Mouse (Mus musculus): ENCODE results near the gene Lmo1. TPM values are rescaled to one million over a fixed set of nuclear protein-coding genes. Genes with fewer than 3 reads are reported as not detected.

Gene Lmo1
- polyA plus RNA-seq, 1 experiment from 2014 or later = 0.84 TPM

DNA sequence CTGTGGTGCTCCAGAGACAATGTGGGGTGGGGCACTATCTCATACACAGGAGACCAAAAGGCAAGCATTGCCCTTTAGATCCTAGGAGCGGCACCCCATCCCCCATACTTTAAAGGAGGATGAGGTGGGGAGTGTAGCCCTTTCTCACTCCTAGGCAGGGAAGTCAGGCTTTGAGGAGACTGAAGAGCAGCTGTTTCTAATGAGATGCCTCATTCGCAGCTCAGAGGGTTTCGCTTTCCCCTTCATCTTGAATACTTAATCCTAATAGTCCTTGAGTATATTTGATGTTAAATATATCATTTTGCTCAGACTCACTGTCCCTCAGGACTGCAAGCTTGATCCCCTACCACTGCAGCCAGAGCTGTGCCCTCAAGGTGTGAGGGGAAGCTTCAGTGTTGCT is 3.1 kb downstream of the Lmo1 start:
- no peak for ATAC-seq (ENCODE audit: insufficient read depth)
- H3K9ac ChIP-seq = no peak overlapping the region
- no peaks in the 10 kb centered on the region for H3K36me3 ChIP-seq (replicated peaks)
- H3K27me3 ChIP-seq = peaks cover 98% of the 10 kb centered on the region
- 59% methylated on average over 3 of the region's 3 CpGs for WGBS (ENCODE audit: insufficient replicate concordance)
- H3K4me3 ChIP-seq (replicated peaks) = no peak overlapping the region
- H3K4me1 ChIP-seq (replicated peaks) = peaks cover 10% of the 10 kb centered on the region; the same call in 1 of the 2 replicates
- no peak overlapping the region for H3K4me2 ChIP-seq
- H3K9me3 ChIP-seq (replicated peaks) = no peaks in the 10 kb centered on the region
- no peak overlapping the region for H3K27ac ChIP-seq (replicated peaks)

GRCm38 (mm10) chr7:109170441-109170820 is 4.6 kb downstream of the Lmo1 start:
- ATAC-seq (ENCODE audit: insufficient read depth) = no peak
- H3K4me2 ChIP-seq = peak overlapping the region; percentile 52
- no peaks in the 10 kb centered on the region for H3K36me3 ChIP-seq (replicated peaks)
- WGBS (ENCODE audit: insufficient replicate concordance) = under 1% methylated on average over 17 of the region's 17 CpGs
- peaks cover 93% of the 10 kb centered on the region for H3K27me3 ChIP-seq
- no peak overlapping the region for H3K9ac ChIP-seq
- peak overlapping the region; percentile 24; the same call in 1 of the 2 replicates for H3K4me3 ChIP-seq (replicated peaks)
- no peaks in the 10 kb centered on the region for H3K9me3 ChIP-seq (replicated peaks)
- no peak overlapping the region for H3K27ac ChIP-seq (replicated peaks)
- H3K4me1 ChIP-seq (replicated peaks) = peaks cover 10% of the 10 kb centered on the region; the same call in 1 of the 2 replicates

- H3K36me3 ChIP-seq (replicated peaks) = no peaks in the 10 kb centered on the region
- 2% methylated on average over 72 of the region's 72 CpGs for WGBS (ENCODE audit: insufficient replicate concordance)
- peak overlapping the region; percentile 24 for H3K4me3 ChIP-seq (replicated peaks)
- H3K27me3 ChIP-seq = peaks cover 86% of the 10 kb centered on the region
- ATAC-seq (ENCODE audit: insufficient read depth) = no peak
- no peak overlapping the region for H3K27ac ChIP-seq (replicated peaks)
- peak overlapping the region; percentile 52 for H3K4me2 ChIP-seq
- no peaks in the 10 kb centered on the region for H3K9me3 ChIP-seq (replicated peaks)
- H3K9ac ChIP-seq = no peak overlapping the region
- 0 out of 2 replicates have a peak, but pooled peaks cover 10% of the 10 kb centered on the region for H3K4me1 ChIP-seq (replicated peaks)
Measured at GRCm38 (mm10) chr7:109169505-109170440, 5.2 kb downstream of the Lmo1 start.

DNA sequence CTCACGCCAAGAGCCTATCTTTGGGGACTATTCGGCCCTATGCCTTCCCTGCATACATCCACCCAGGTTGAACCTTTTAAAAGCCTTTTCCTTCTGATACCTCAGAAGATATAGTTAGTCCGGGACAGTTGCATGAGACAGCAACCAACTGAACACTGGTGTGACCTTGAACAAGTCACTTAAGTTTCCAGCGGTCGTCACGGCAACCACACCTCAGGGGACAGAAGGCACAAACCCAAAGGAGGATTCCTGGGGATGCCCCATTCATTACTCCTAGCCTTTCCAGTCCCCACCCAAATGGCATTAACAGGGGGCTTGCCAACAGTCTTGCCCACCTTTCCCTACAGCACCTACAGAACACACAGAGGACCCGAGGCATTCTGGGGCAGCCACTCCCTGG is 6.3 kb downstream of the Lmo1 start:
- H3K9ac ChIP-seq = no peak overlapping the region
- no peak overlapping the region for H3K4me3 ChIP-seq (replicated peaks)
- 71% methylated on average over 7 of the region's 7 CpGs for WGBS (ENCODE audit: insufficient replicate concordance)
- H3K36me3 ChIP-seq (replicated peaks) = no peaks in the 10 kb centered on the region
- H3K4me1 ChIP-seq (replicated peaks) = 0 out of 2 replicates have a peak, but pooled peaks cover 7% of the 10 kb centered on the region
- peaks cover 76% of the 10 kb centered on the region for H3K27me3 ChIP-seq
- no peaks in the 10 kb centered on the region for H3K9me3 ChIP-seq (replicated peaks)
- H3K27ac ChIP-seq (replicated peaks) = no peak overlapping the region
- no peak for ATAC-seq (ENCODE audit: insufficient read depth)
- H3K4me2 ChIP-seq = no peak overlapping the region

DNA sequence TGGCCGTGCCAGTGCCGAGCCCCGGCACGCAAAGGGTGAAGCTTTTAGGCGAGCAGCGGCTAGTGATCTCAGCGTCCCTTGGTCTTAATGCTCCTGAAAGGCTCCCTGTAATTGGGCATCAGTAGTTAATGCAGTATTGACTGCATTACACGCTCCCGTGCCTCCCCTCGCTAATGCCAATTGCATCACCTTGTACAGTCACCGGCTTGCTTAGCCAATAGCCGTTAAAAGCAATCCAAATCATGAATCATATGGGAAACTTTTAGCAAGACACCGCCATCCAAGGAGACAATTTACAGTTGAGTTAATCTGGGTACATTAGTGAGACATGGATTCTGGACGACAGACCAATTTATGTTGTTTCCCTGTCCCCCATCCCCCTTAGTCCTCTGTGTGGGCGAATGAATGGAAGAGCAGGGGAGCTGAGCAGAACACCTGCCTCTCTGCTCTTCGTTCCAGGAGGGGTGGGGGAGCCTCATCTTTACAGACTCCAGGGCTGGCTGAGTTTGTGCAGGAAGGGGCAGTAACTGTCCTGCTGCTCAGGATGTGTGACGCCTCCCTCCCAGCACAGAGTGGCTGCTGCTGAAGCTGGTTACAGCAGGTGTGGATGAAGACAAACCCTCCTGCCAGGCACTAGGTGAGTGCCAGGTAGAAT is 8.9 kb downstream of the Lmo1 start:
- Histone ChIP-seq H3K9me3 (replicated peaks) (no peaks in the 10 kb centered on the region), H3K4me1 (replicated peaks) (0 out of 2 replicates have a peak, but pooled peaks cover 7% of the 10 kb centered on the region), H3K27me3 (peaks cover 49% of the 10 kb centered on the region), H3K4me2 (no peak overlapping the region), H3K36me3 (replicated peaks) (no peaks in the 10 kb centered on the region), H3K27ac (replicated peaks) (no peak overlapping the region), H3K9ac (no peak overlapping the region), H3K4me3 (replicated peaks) (no peak overlapping the region)
- ATAC-seq (ENCODE audit: insufficient read depth) = no peak
- 68% methylated on average over 17 of the region's 17 CpGs for WGBS (ENCODE audit: insufficient replicate concordance)

DNA sequence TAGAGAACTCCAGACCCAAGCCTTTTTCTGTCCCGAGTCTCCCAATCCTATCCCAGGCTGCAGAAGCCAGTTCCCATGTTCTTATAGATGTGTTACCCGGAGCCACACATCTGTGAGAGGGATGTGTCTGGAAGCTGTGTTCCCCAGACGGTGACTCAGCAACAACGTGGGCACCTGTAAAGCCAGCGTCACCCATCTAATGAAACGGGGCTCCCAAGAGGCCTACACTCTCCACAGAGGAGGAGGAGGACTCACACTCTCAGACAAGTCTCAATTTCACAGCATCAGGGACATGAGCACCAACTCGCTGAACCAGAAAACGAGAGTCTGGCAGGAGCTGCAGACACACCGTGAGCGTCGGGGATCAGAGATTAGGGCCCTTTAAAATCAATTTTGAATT is 20.7 kb downstream of the Lmo1 start:
- no peaks in the 10 kb centered on the region for H3K27me3 ChIP-seq
- H3K36me3 ChIP-seq (replicated peaks) = no peaks in the 10 kb centered on the region
- 65% methylated on average over 11 of the region's 11 CpGs for WGBS (ENCODE audit: insufficient replicate concordance)
- no peak overlapping the region for H3K4me3 ChIP-seq (replicated peaks)
- no peak for ATAC-seq (ENCODE audit: insufficient read depth)
- H3K9me3 ChIP-seq (replicated peaks) = no peaks in the 10 kb centered on the region
- H3K27ac ChIP-seq (replicated peaks) = no peak overlapping the region
- no peaks in the 10 kb centered on the region for H3K4me1 ChIP-seq (replicated peaks)
- no peak overlapping the region for H3K9ac ChIP-seq
- H3K4me2 ChIP-seq = no peak overlapping the region

GRCm38 (mm10) chr7:109153538-109153937 is 21.5 kb downstream of the Lmo1 start:
- H3K9ac ChIP-seq = no peak overlapping the region
- H3K36me3 ChIP-seq (replicated peaks) = no peaks in the 10 kb centered on the region
- no peaks in the 10 kb centered on the region for H3K27me3 ChIP-seq
- H3K4me2 ChIP-seq = no peak overlapping the region
- WGBS (ENCODE audit: insufficient replicate concordance) = 64% methylated on average over 5 of the region's 5 CpGs
- no peaks in the 10 kb centered on the region for H3K9me3 ChIP-seq (replicated peaks)
- no peaks in the 10 kb centered on the region for H3K4me1 ChIP-seq (replicated peaks)
- H3K4me3 ChIP-seq (replicated peaks) = no peak overlapping the region
- H3K27ac ChIP-seq (replicated peaks) = no peak overlapping the region
- ATAC-seq (ENCODE audit: insufficient read depth) = no peak

DNA sequence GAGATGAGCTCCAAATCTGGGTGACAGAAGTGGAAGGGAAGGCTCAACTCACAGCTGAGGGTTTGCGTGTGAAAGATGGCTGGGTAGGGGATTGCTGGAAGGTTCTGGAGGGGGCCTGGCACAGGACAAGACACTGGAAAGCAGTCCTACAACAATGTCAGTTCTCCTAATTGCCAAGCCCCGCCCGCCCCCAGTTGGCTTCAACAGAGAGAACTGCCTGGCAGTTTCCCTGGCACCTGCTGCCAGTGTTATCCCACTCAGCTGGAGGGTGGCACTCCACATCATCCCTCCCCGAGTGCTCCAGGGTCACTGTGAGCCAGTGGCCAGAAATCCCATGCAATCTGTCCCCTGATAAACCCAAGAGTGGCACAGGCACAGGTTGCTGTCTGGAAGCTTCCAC is 23.9 kb downstream of the Lmo1 start:
- Histone ChIP-seq H3K9me3 (replicated peaks) (no peaks in the 10 kb centered on the region), H3K4me1 (replicated peaks) (no peaks in the 10 kb centered on the region), H3K4me3 (replicated peaks) (no peak overlapping the region), H3K36me3 (replicated peaks) (no peaks in the 10 kb centered on the region), H3K9ac (no peak overlapping the region), H3K27ac (replicated peaks) (no peak overlapping the region), H3K4me2 (no peak overlapping the region), H3K27me3 (no peaks in the 10 kb centered on the region)
- ATAC-seq (ENCODE audit: insufficient read depth) = no peak
- WGBS (ENCODE audit: insufficient replicate concordance) = 63% methylated on average over 4 of the region's 4 CpGs

DNA sequence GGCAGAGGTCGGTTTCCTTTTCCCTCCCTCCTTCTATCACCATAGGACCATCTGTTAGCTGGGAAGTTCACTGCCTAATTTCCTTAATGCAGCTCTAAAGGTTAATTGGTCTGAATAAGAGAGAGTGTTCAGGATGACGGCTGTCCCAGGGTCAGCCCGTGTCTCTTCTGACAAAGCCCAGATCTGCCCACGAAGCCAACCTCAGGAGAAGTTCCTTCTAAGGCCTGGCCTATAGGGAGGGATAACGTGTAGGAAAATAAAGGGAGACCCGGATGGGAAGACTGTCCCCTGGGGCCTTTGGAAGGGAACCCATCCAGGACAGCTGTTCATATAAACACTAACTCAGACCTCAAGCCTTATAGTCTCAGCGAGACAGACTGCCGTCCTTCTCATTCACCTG is 29.8 kb downstream of the Lmo1 start:
- no peak overlapping the region for H3K9ac ChIP-seq
- no peaks in the 10 kb centered on the region for H3K4me1 ChIP-seq (replicated peaks)
- no peak overlapping the region for H3K4me3 ChIP-seq (replicated peaks)
- no peak overlapping the region for H3K4me2 ChIP-seq
- H3K27me3 ChIP-seq = no peaks in the 10 kb centered on the region; the same call in 1 of the 2 replicates
- ATAC-seq (ENCODE audit: insufficient read depth) = no peak
- H3K36me3 ChIP-seq (replicated peaks) = no peaks in the 10 kb centered on the region
- no peak overlapping the region for H3K27ac ChIP-seq (replicated peaks)
- WGBS (ENCODE audit: insufficient replicate concordance) = 51% methylated on average over 8 of the region's 8 CpGs
- no peaks in the 10 kb centered on the region for H3K9me3 ChIP-seq (replicated peaks)

DNA sequence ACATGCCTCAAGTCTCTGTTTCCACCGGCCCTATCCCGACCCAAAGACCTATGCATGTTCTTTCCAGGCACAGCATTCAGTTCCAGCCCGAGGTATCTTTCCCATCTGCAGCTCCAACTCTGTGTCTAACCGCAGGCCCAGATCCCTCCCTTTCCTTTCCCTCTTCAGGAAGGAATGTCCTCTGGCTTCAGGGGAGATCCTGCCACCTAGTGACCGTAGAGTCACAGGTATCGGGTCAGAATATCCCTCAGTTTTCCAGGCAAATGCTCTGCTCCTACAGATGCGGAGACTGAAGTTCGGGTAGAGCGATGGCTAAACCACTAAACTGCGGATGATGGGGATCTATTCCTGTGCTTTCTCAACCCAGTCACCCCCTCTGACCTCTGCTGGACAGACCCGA is 30.3 kb downstream of the Lmo1 start:
- WGBS (ENCODE audit: insufficient replicate concordance) = 49% methylated on average over 11 of the region's 11 CpGs
- no peaks in the 10 kb centered on the region for H3K4me1 ChIP-seq (replicated peaks)
- no peak overlapping the region for H3K4me3 ChIP-seq (replicated peaks)
- H3K27ac ChIP-seq (replicated peaks) = no peak overlapping the region
- ATAC-seq (ENCODE audit: insufficient read depth) = no peak
- no peaks in the 10 kb centered on the region for H3K9me3 ChIP-seq (replicated peaks)
- no peak overlapping the region for H3K4me2 ChIP-seq
- no peaks in the 10 kb centered on the region; the same call in 1 of the 2 replicates for H3K27me3 ChIP-seq
- no peak overlapping the region for H3K9ac ChIP-seq
- H3K36me3 ChIP-seq (replicated peaks) = no peaks in the 10 kb centered on the region

DNA sequence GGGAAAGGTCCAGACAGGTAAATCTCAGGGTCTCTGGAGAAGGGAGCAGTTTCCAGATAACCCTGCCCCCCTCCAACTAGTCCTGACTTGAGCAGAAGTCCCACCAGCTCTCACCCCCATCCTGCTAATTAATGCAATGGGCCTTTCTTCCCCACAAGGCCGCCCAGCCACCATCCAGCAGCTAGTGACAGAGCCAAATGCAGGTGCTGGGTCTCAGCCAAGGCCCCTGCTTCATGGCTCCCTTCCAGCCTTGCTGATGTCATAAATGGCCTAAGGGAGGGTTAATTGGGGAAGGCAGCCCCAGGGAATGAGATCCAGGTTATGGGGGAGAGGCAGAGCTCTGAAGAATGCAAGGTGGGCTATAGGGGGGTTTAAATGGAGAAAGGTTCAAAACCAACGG is 32.4 kb downstream of the Lmo1 start:
- Histone ChIP-seq H3K4me1 (replicated peaks) (0 out of 2 replicates have a peak, but pooled peaks cover 4% of the 10 kb centered on the region), H3K9ac (no peak overlapping the region), H3K9me3 (replicated peaks) (no peaks in the 10 kb centered on the region), H3K36me3 (replicated peaks) (no peaks in the 10 kb centered on the region), H3K27me3 (no peaks in the 10 kb centered on the region; the same call in 1 of the 2 replicates), H3K4me2 (no peak overlapping the region), H3K27ac (replicated peaks) (no peak overlapping the region), H3K4me3 (replicated peaks) (no peak overlapping the region)
- ATAC-seq (ENCODE audit: insufficient read depth) = no peak
- WGBS (ENCODE audit: insufficient replicate concordance) = 52% methylated on average over 2 of the region's 2 CpGs

All from liver, embryonic 15.5 days (tissue).